Mouse (Mus musculus) liver, embryonic 14.5 days (tissue): Measurements from ENCODE around the gene Adgrl2.

Source experiments
- CTCF ChIP-seq: IDR thresholded peaks from 2 replicates; pipeline ENCODE4 v1.5.1; 2016; ENCODE audit warnings: antibody characterized with exemption, low read depth, control low read depth
- EP300 ChIP-seq: IDR thresholded peaks from 2 replicates; pipeline ENCODE4 v1.6.1; 2016; ENCODE audit warnings: antibody characterized with exemption, low read depth

DNA sequence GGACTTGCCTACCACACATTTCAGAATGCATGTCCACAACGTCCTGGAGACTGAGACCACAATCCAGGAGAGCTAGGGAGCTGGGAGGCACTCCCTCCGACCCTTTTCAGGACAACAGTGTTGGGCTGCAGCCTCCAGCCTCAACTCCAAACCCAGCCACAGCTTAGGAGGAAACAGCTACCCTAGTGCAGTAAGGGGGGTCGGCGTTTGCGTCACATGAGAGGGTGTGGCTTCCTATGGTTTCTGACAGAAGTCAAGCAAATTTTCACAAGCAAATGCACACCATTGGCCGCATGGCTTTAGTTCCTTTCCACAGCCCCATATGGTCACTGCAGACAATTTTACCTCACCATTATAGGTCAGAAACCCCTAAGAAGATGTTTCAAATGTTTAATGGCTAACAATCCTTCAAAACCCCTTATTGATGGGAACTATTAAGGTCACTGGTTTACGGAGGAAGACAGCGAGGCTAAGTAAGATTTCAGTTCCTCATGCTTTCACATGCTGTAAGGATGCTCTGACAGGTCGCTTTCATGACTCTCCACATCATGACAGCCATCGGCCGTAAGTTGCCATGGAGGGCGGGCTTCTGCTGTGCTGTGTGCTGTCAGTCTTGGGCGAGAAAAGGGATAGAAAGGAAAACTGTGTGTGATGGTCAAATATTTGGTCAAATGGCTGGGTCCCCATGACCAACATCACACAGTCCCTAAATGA is 94.8 kb downstream of the Adgrl2 start:
- TF ChIP-seq EP300: no peak
- no peak for TF ChIP-seq CTCF
